Mouse (Mus musculus): Measurements from ENCODE around the gene Th.

Gene Th

GRCm38 (mm10) chr7:142901774-142902173 is 29.2 kb downstream of the Th start:
- no peak for DNase-seq (ENCODE audit: low spot score in 2 of 2)

- no peak for DNase-seq (ENCODE audit: low spot score in 2 of 2)
These were observed 31.1 kb downstream of the Th start for GRCm38 (mm10) chr7:142899872-142900271.

- DNase-seq (ENCODE audit: low spot score in 2 of 2) = no peak
These were observed 33.5 kb downstream of the Th start for GRCm38 (mm10) chr7:142897471-142897870.

- no peak for DNase-seq (ENCODE audit: low spot score in 2 of 2)
These were observed 34.8 kb downstream of the Th start for GRCm38 (mm10) chr7:142895901-142896665.

GRCm38 (mm10) chr7:142895223-142895840 is 35.6 kb downstream of the Th start:
- no peak for DNase-seq (ENCODE audit: low spot score in 2 of 2)

- peak; percentile 57 to 78 for DNase-seq (ENCODE audit: low spot score in 2 of 2)
These were observed 36.3 kb downstream of the Th start for GRCm38 (mm10) chr7:142894669-142895068.

- DNase-seq (ENCODE audit: low spot score in 2 of 2) = no peak
These were observed 36.9 kb downstream of the Th start for GRCm38 (mm10) chr7:142893721-142894639.

GRCm38 (mm10) chr7:142893296-142893695 is 37.6 kb downstream of the Th start:
- no peak for DNase-seq (ENCODE audit: low spot score in 2 of 2)

GRCm38 (mm10) chr7:142869419-142870163 is 61.3 kb downstream of the Th start:
- no peak for DNase-seq (ENCODE audit: low spot score in 2 of 2)

GRCm38 (mm10) chr7:142850681-142851080 is 80.2 kb downstream of the Th start:
- peak in 1 of 2 experiments; percentile 10 for DNase-seq (ENCODE audit: low spot score in 2 of 2)

All from urinary bladder, adult 18-20 months (tissue).